Mouse (Mus musculus): Measurements from ENCODE around the gene 2010111I01Rik.

2010111I01Rik gene

DNA sequence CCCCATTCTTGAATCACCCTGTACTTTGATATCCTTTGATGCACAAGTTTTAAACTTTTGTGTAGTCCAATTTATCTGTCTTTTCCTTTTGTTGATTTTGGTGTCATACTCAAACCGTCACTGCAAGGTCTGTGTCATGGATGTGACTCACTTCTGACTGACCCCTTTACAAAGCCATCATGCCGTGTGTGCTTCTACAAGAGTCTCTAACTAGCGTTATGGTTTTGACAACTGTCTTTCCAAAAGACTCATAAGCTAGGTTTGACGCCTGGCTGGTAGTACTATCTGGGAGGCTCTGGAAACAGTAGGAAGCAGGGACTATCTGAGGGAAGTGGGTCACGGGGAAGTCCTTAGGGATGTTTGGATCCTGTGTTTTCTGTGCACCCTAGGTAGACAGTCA lies 351.7 kb downstream of the 2010111I01Rik start:
- DNase-seq (ENCODE audit: low spot score) = no peak

DNA sequence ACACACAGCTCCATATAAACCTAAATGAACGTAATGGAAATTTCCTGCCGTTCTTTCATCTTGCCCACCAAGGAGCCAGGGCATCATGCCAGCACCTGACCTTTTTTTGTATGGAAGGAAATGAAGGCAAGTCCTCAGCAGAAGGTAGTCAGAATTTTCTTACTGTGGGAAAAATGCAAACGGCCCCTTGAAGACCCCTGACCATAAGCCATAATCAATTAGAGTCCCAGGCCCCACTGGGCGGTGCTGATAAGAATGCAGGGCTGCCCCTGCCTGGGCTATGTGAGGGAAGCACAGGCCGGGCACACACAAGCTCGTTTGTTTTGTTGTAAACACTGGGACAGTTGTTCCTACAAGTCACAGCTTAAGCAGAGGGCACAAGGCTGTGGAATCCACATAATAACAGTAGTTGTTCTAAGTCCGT lies 353.0 kb downstream of the 2010111I01Rik start:
- DNase-seq (ENCODE audit: low spot score) = no peak

DNA sequence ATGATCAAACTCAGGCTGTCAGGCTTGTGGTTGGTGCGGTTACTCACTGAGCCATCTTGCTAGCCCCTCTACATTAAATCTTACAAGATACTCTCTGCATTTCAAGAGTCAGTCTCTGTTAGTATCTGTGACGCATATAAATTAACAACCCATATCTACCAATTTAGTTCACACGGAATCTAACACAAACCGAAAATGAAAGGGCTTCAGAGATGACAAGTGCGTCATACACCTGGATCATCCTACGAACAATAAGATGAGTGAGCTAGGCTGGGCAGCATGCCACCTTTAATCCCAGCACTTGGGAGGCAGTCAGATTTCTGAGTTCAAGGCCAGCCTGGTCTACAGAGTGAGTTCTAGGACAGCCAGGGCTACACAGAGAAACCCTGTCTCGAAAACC lies 355.1 kb downstream of the 2010111I01Rik start:
- no peak for DNase-seq (ENCODE audit: low spot score)

DNA sequence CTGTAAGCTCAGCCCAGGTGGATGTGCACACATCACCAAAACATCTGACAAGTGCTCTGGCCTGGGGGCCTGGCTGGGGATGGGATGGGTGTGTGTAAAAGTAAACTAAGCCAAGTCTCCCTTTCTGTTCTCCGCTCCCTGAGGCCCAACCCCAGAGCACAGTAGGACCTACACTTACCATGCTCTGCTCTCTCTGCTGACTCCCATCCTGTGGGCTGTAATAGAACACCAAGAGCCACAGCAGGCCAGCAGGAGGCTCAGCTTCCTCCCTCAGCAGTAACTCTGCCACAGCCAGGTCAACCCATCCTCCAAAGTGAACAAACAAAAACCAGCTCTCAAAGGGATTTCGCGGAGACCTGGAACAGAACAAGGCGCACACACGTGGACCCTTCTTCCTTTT lies 357.0 kb downstream of the 2010111I01Rik start:
- no peak for DNase-seq (ENCODE audit: low spot score)

DNA sequence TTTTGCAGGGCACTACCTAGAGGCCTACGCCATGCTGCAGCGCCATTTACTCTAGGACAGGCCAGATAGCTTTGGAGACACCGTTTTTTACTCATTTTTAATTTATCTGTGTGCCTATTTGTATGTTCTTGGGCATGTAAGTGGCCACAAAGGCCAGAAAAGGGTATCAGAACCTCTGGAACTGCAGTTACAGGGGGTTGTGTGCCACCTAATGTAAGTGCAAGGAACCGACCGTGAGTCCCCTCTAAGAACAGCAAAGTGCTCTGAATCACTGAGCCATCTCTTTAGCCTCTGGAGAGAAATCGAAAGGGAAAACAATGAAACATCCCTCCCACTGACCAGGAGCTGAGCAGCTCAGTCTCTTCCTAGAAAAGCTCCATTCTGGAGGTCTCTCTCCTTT lies 358.1 kb downstream of the 2010111I01Rik start:
- DNase-seq (ENCODE audit: low spot score) = no peak

DNA sequence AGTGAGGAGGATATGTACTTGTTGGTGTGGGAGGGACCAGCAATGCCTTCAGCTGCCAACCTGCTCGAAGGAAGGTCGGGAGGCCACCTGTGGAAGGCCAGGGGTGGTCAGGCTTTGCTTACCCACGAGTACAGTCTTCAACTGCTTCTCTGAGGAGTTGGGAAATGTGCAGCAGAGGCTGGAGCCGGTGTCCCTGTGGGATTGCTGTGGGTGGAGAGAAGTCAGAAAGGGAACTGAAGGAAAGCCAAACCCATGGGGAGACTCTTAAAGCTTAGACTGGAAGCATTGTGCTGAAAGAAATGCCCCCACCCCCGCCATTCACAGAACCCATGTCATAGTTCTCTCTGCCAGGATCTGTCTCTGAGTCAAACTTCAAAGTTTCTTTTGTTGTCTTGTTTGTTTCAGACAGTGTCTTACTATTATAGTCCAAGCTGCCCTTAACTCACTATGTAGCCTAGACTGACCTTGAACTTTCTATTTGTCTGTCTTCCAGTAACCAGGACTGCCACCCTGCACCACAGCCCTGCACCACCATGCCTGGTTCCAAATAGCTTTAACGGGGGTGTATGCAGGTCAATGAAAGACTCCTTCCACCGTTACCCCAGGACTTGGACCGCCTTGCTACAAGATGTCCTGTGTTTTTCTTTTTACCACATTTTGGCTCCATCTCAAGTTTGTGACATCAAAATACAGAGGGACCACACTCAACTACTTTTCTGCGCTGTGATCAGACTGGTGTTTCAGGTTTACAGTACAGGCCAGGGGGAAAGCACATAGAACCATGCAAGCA lies 358.8 kb downstream of the 2010111I01Rik start:
- no peak for DNase-seq (ENCODE audit: low spot score)

DNA sequence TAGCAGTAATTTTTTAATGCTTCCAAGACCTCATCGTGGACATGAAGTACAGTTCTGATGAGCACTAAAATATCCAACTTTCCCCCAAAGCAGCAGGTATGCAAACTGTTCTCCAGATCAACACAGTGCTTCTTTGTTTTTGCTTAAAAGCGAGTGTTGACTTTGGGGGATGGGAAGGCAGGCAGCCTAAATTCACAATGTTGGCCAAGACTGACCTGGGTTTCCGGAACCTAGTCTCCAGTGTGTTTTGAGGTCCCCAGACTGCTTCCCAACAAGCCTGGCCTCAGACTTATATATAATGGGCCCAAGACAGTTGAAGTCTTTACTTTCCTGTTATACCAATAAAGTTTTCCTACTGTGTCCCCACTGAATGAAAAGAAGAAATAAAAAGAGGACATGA lies 359.6 kb downstream of the 2010111I01Rik start:
- DNase-seq (ENCODE audit: low spot score) = no peak

DNA sequence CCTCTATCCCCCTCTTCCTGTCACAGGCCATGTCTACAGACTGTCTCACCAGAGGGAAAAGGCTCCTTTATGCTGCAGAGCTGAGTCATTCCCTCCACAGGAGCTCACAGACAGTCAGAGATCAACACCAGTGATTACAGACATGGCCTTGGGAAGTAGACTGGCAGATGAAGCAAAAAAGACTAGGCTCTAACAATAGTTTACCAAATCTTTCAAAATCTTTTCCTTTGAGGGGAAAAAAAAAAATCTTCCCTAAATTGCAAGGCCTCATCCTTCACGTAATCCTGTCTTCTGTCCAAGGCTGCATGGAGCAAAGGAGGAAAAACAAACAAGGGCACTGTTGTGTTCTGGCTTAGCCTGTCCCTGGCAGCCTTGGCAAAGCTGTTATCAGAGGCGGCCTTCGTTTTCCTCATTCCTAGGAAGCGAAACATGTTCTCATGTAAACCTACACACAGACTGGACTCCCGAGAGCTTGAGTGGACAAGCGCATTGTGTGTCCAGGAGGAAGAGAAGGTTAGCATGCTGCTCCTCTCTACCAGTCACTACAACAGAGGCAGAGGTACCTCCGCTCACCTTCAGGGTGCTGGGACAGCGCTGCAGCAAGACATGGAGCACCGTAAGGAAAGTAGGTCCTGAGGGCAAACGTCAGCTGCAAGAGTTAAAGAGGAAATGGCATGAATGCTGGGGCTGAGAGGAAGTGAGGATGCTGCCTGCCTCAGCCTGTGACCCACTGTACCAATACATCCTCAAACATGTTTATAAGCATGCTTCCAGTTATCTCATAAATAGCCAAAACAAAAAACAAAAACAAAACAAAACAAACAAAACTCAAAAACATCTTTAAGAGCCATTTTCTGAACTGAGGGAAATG lies 360.5 kb downstream of the 2010111I01Rik start:
- DNase-seq (ENCODE audit: low spot score) = no peak

DNA sequence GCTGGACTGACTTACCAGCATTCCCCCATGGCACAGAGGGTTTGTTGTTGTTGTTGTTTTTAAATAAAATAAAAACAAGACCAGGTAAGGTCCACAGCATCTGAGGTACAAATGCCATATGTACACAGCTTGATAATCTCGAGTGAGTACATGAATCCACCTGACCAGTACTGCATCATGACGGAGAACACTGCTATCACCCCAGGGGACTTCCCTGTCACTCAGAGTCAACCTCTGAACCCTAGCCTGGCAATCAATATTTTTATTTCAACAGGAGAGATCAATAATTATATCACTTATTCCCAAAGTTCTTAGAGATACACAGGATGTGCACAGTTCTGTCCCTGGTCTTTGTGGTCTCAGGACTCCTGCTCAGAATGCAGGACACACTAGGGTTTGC lies 361.3 kb downstream of the 2010111I01Rik start:
- no peak for DNase-seq (ENCODE audit: low spot score)

DNA sequence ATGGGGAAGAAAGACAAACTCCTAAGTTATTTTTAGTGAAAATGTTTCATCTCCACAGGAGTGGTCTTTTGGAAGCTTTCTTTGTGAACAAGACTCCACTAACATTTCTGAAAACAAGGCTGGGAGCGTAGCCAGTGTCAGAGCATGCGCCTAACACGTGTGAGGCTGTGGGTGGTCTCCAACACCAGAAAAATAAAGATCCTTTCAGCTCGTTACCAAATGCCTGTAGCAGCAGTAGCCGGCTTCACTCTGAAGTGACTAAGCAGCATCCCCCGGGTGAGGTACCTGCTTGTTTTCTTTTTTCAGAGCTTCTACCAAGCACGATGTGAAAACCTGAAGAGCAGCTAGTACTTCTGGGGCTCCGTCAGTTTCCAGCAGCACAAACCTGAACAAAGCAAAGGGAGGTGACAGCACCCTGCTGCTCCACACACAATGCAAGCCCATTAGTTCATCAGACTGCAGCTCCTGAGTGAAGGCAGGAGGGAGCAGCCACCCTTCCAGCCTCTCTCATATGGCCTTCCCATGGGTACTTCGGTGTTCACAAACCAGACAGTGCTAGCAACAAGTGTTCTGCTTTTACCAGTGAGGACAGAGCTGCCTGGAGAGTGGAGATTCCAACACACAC lies 365.7 kb downstream of the 2010111I01Rik start:
- no peak for DNase-seq (ENCODE audit: low spot score)

DNA sequence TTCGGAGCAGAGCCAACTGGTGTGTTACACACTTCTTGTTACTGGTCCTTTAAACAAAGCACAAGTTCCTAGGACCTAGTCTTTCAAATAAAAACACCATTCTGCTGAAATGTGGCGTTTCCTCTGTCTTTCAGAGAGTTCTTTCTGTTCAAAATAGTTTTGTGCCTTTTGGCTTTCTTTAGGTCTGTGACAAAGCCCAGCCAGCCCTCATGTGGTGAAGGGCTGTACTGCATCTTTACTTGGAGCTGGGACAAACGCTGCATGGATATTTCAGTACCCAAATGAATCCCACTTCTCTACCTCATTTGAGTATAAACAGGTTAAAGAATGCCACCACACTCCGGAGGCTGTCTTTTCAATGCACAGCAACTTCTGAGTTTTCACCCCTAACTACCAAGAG lies 366.7 kb downstream of the 2010111I01Rik start:
- DNase-seq (ENCODE audit: low spot score) = no peak

DNA sequence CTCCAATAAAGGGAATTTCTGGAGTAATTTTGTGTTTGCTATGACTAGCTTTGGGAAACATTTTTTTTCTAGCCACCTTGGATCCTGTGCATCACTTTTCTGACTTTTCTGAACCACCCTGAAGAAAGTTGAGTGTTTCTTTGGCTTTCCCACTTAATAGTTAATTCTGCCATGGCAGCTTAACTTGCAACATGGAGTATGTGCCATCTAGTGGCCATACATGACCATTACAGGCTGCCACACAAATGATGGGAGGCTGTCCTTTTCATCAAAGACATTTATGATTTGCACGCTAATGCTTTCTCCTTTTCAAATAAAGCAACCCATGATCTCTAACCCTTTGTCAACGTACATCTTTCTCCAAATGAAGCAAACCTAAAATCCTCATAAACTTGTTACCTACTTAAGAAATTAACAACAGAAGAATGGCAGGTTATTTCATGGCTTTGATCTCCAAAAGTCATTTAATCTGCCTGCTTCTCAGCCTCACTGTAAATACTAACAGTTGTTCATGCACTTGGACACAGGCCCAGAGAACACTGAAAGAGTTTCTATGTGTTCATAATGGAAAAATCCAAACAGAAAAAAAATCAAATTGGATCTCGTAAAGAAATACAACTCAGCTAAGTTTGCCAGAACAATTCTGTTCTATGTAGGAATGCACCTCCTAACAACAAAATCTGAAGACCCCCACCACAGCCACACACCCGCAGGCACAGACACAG lies 368.0 kb downstream of the 2010111I01Rik start:
- no peak for DNase-seq (ENCODE audit: low spot score)

DNA sequence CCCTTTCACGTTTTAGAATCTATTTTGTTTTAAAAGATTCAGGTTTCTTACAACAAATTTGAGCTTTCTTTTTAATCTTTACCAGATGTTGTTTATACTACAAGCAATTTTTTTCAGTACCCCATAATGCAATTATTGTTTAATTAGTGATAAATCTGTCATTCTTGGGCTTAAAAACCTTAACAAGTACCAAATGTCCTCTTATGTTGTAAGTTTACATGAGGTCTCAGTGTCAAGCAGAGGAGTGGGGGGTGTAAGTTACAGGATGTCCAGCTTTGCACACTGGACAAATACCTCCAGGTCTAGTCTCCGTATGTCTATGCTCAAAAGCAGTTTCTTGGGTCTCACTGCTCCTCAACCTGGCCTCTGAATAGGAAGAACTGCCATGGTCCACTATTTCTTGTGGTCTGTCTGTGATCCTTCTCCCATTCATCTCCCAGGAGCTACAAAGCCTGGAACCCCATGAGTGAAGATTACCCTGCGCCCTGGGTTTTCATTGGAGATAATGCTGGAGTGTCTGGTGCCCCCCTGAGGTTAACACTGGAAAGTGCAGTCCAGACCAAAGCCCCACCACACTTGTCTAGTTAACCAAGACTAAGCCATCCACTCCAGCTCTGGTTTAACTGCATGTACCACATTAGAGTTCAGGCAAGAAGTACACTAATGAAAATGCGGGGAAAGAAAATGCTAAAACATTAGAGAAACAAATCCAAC lies 370.9 kb downstream of the 2010111I01Rik start:
- DNase-seq (ENCODE audit: low spot score) = no peak

DNA sequence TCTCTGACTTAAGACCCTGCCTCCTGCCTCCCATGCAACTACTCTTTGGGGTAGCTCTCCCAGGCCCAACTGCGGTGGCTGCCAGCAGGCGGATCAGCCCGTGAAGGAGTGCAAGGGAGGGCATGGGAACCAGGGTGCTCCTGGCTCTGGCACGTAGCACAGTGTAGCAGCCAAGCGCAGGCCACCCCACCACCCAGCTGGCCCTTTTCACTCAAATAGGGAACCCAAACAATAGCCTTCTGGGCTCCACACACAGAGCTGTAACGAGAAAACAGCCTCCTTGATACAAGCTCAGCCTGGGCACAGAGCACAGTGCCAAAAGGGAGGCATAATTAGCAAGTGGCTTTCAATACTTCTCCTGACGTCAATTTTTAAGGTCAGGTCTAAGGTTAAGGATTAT lies 371.6 kb downstream of the 2010111I01Rik start:
- DNase-seq (ENCODE audit: low spot score) = no peak

DNA sequence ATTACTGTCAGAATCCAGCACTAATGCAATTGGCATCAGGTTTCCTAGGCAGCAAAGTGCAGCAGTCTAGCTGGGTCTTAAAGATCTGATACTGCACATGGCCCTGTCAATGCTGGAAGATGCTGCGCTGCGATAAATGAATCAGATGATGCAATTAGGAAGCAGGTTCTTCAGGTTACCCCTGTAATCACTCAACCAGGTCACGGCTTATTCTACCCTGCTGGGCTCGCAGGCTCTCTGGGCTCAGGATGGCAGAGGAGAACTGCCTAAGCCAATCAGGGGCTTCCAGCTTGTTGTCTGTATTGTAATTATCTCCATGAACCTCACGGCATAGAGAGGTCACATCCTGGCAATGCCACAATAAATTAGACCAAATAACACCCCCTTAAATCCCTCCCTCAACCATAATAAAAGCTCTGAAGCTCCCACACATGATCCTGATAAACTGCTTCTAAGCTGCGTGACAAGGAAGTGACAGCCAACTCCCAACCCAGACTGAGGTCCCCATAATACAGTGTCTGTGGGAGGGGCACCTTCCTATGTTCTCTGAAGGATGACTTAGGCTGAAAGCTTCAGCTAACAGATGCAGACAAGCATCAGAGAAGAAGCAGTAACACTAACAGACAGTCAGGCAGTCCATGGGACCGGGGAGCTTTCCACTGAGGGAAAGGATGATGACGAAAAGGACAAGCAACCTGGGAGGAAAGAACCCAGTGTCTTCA lies 372.7 kb downstream of the 2010111I01Rik start:
- DNase-seq (ENCODE audit: low spot score) = no peak

DNA sequence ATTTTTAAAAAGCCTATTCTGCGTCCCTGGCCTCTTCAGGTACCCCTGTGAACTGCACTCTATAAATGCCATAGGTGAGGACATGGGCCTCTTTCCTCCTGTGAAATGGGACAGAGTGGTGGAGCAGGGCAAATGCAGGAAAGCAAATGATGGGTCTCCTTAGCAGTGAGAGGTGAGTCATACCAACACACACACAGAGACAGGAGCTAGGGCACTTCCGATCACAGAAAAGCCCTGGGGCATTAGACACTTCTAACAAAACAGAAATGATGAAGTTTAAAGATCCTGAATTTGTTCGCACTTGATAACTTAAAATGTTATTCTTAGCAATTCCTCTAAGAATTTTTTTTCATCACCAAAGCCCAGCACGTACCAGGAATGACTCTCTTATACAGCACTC lies 375.3 kb downstream of the 2010111I01Rik start:
- no peak for DNase-seq (ENCODE audit: low spot score)

DNA sequence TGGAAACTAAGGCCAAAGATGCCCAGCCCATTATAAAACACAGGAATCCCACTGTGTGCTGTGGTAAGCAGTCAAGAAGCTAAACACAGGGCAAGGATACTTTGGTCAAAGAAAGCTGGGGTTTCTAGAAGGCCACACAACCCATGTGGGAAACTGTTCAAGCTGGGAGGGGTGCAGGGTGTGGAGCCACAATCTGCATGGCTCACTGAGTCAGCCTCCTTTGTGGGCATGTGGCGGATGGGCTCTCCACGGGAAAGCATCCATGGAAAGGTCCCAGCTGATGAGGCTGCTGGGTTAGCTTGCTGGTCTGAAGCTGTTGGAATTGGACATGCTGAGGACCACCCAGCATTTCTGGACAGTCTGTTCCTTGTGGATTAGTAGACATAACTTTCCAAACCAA lies 378.1 kb downstream of the 2010111I01Rik start:
- no peak for DNase-seq (ENCODE audit: low spot score)

DNA sequence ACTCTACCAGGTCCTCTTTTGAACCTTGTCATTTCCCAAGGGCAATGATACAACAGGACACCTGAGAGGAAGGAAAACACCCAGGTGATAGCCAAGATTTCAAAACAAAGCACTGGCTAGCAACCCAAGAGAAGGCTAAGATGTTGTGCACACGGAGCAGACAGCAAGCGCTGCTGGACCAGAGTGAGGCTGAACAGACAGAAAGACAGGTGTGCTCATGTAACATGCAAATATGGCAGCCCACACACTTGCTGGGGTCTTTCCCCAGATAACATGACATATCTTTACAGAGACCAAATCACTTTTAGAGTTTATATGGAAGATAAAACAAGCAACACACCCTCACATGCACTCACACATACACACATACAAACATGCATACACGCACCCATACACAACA lies 379.8 kb downstream of the 2010111I01Rik start:
- DNase-seq (ENCODE audit: low spot score) = no peak

DNA sequence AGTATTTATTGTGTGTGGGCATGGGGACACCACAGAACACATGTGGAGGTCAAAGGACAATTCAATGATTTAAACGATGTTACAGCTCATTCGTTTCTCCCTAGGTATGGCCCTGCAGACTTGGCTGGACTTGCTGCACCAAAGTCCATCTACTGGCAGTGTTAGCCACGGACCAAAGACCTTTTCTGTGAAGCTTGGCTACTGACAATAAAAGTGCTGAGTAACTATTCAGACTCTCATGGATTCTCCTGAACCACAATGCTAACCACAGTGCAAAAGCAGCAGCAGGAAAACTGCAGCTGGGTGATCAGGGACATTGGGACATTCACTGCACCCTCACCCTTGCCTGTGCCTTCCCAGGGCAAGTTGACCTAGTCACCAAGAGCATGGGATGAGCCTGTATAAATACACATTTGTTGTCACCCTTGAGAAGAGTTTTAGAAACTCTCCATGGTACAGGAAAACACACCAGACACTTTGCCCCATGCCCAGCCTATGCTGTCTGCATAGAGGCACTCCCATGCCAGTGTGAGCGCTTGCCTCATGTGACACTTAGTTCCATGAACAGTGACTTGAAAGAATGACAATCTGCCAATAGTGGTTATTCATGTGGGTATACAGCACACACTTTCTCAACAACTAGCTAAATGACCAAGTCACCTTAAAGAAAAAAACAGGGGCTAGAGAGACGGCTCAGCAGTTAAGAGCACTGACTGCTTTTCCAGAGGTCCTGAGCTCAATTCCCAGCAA lies 381.0 kb downstream of the 2010111I01Rik start:
- no peak for DNase-seq (ENCODE audit: low spot score)

DNA sequence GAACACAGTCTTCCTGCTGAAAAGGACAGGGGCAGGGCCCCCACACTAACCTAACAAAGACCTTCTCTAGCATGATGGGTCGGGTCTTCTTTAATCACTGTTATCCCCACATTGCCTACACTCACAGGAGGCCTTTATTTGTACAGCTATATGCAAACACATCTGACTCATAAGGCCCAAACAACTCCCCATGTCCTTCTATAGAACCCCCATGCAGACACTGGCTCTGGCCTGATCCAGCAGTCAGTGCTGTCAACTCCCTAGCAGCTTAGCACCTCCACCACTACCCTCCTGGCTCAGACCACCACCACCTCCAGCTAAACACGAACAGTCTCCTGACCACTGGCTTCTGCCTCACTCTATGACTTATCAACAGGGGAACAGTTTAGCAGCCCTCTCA lies 382.9 kb downstream of the 2010111I01Rik start:
- DNase-seq (ENCODE audit: low spot score) = no peak

All from urinary bladder, postnatal 10 days (tissue).